Mouse (Mus musculus) liver, embryonic 14.5 days (tissue): ENCODE measurements around the gene Il2ra. TPM values are rescaled to one million over a fixed set of nuclear protein-coding genes. Genes with fewer than 3 reads are reported as not detected.

ENCODE experiments used
- ATAC-seq: fragments of 200-750 bp; cut with Nextera tagmentation; 2 replicates; pipeline ENCODE4 v1.8.0; 2017; ENCODE audit warnings: moderate number of reproducible peaks, mild to moderate bottlenecking, moderate library complexity; ENCODE audit not compliant: insufficient read depth
- DNase-seq, 3 experiments: peaks; one replicate each; pipeline ENCODE4 v3.0.0-alpha.2; 2012 to 2013; ENCODE audit warnings: low read depth in 3 of 3, low spot score in 3 of 3
- H3K27ac ChIP-seq: fragments of 300-500 bp; sonication (generic); 2 replicates; pipeline ENCODE4 v1.5.1; 2014; ENCODE audit warnings: moderate library complexity, mild to moderate bottlenecking, control low read depth, inconsistent platforms
- H3K27me3 ChIP-seq: fragments of 300-500 bp; sonication (generic); 2 replicates; pipeline ENCODE4 v1.6.1; 2014; ENCODE audit warnings: mild to moderate bottlenecking, low read length, moderate library complexity; ENCODE audit not compliant: control insufficient read depth, insufficient read depth
- H3K36me3 ChIP-seq: fragments of 300-500 bp; sonication (generic); replicated peaks from 2 replicates; pipeline ENCODE4 v1.6.1; 2014; ENCODE audit warnings: low read depth; ENCODE audit not compliant: control insufficient read depth, insufficient read depth
- H3K4me1 ChIP-seq, 2 experiments: fragments of 200-500 bp in 1 of 2; fragments of 300-500 bp in 1 of 2; sonication (generic) in 1 of 2; replicated peaks; 2 replicates each; pipeline ENCODE4 v1.6.1; 2012 to 2014; ENCODE audit warnings: antibody characterized with exemption in 1 of 2, inconsistent platforms in 1 of 2, low read length in 1 of 2; ENCODE audit not compliant: control insufficient read depth in 2 of 2, insufficient read depth in 2 of 2
- H3K4me2 ChIP-seq: fragments of 300-500 bp; sonication (generic); 2 replicates; pipeline ENCODE4 v1.6.1; 2014; ENCODE audit warnings: low read depth, mild to moderate bottlenecking, control low read depth, moderate library complexity
- H3K4me3 ChIP-seq, 2 experiments: fragments of 200-500 bp in 1 of 2; fragments of 300-500 bp in 1 of 2; sonication (generic) in 1 of 2; 2 replicates each; pipeline ENCODE4 v1.5.1; 2012 to 2014; ENCODE audit warnings: low read depth in 2 of 2, low read length in 2 of 2, mild to moderate bottlenecking in 2 of 2, control low read depth in 1 of 2, inconsistent platforms in 1 of 2, moderate library complexity in 1 of 2; ENCODE audit not compliant: insufficient read depth in 1 of 2
- H3K9ac ChIP-seq: fragments of 300-500 bp; sonication (generic); replicated peaks from 2 replicates; pipeline ENCODE4 v1.6.1; 2014; ENCODE audit warnings: mild to moderate bottlenecking, control low read depth, moderate library complexity
- H3K9me3 ChIP-seq: fragments of 300-500 bp; sonication (generic); 2 replicates; pipeline ENCODE4 v1.6.1; 2016; ENCODE audit warnings: low read length, mixed read lengths; ENCODE audit not compliant: control insufficient read depth
- CTCF ChIP-seq: IDR thresholded peaks from 2 replicates; pipeline ENCODE4 v1.5.1; 2016; ENCODE audit warnings: antibody characterized with exemption, low read depth, control low read depth
- EP300 ChIP-seq: IDR thresholded peaks from 2 replicates; pipeline ENCODE4 v1.6.1; 2016; ENCODE audit warnings: antibody characterized with exemption, low read depth
- WGBS: fragments of 180-500 bp; shearing (Covaris S2); extraction: QIAGEN DNeasy Blood & Tissue Kit; methylation state at CpG from one replicate; pipeline ENCODE4 v1.1.7; 2014; ENCODE audit not compliant: insufficient replicate concordance; 5-methylcytosine and 5-hydroxymethylcytosine counted together
- polyA plus RNA-seq, 2 experiments: library from polyadenylated mRNA; depleted of rRNA in 1 of 2; stranded (reverse) in 1 of 2; unstranded in 1 of 2; fragments of >200 nt; fragmentation: Nextera tagmentation in 1 of 2; extraction: Ambion mirVana in 1 of 2; gene quantifications; 2 replicates each; pipeline versions ENCODE4 v1.2.1 to v1.2.3; 2012 to 2014

Il2ra gene
- polyA plus RNA-seq, 2 experiments, result 0.01 TPM; not detected in 1

DNA sequence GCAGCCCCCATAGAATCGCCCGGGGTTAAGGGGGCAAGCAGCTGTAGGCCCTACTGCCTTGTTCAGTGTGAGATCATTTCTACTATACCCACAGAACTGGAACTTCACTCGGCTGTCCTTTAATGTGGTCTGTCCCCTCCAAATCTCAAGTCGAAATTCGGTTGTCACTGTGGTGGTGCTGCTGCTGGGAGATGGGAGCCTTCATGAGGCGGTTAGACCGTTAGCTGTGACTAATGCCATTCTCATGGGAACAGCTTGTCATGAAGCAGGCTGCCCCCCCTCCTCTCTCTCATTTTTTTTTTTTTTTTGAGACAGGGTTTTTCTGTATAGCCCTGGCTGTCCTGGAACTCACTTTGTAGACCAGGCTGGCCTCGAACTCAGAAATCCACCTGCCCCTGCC lies 19.4 kb upstream of the Il2ra start:
- Histone ChIP-seq H3K4me3 (no peak overlapping the region), H3K9ac (no peak overlapping the region), H3K27me3 (no peaks in the 10 kb centered on the region), H3K4me2 (no peak overlapping the region), H3K36me3 (no peaks in the 10 kb centered on the region), H3K9me3 (no peaks in the 10 kb centered on the region), H3K27ac (no peak overlapping the region), H3K4me1 (no peaks in the 10 kb centered on the region)
- ATAC-seq (no peak), DNase-seq (no peak)
- WGBS, result 65% methylated on average over 8 of the region's 8 CpGs
- no peak for TF ChIP-seq EP300
- no peak for TF ChIP-seq CTCF

- no peaks in the 10 kb centered on the region for H3K36me3 ChIP-seq
- 64% methylated on average over 2 of the region's 2 CpGs for WGBS
- no peak overlapping the region for H3K27ac ChIP-seq
- H3K9ac ChIP-seq, result no peak overlapping the region
- no peak overlapping the region for H3K4me2 ChIP-seq
- H3K4me1 ChIP-seq, result no peaks in the 10 kb centered on the region
- no peak for ATAC-seq
- no peak for TF ChIP-seq EP300
- no peak for TF ChIP-seq CTCF
- DNase-seq, result no peak
- H3K4me3 ChIP-seq, result no peak overlapping the region
- no peaks in the 10 kb centered on the region for H3K27me3 ChIP-seq
- H3K9me3 ChIP-seq, result no peaks in the 10 kb centered on the region
Observed at GRCm38 (mm10) chr2:11623726-11624125, 18.9 kb upstream of the Il2ra start.

- no peak within 1 kb of the TSS for H3K27ac ChIP-seq
- TF ChIP-seq CTCF, result no peak
- H3K9ac ChIP-seq, result no peak within 1 kb of the TSS
- H3K4me3 ChIP-seq, result no peak within 1 kb of the TSS
- WGBS, result 75% methylated on average over 5 of the region's 5 CpGs
- DNase-seq, result no peak
- no peak within 1 kb of the TSS for H3K4me2 ChIP-seq
- H3K9me3 ChIP-seq, result no peaks in the 10 kb centered on the region
- H3K27me3 ChIP-seq, result no peaks in the 10 kb centered on the region
- ATAC-seq, result no peak
- no peaks in the 10 kb centered on the region for H3K36me3 ChIP-seq
- H3K4me1 ChIP-seq, result no peaks in the 10 kb centered on the region
Observed at GRCm38 (mm10) chr2:11625890-11626289, 16.7 kb upstream of the Il2ra start, which contains the start of gene Gm17490. Gene Gm17490, minus strand, starts transcription at chr2:11626264.

- no peaks in the 10 kb centered on the region for H3K36me3 ChIP-seq
- no peak overlapping the region for H3K4me3 ChIP-seq
- no peak overlapping the region for H3K9ac ChIP-seq
- 64% methylated on average over 6 of the region's 6 CpGs for WGBS
- no peaks in the 10 kb centered on the region for H3K9me3 ChIP-seq
- DNase-seq (no peak), ATAC-seq (no peak)
- H3K27ac ChIP-seq, result no peak overlapping the region
- no peak for TF ChIP-seq CTCF
- TF ChIP-seq EP300, result no peak
- H3K4me1 ChIP-seq, result no peaks in the 10 kb centered on the region
- H3K4me2 ChIP-seq, result no peak overlapping the region
- H3K27me3 ChIP-seq, result no peaks in the 10 kb centered on the region
Observed at GRCm38 (mm10) chr2:11635035-11635434, 7.6 kb upstream of the Il2ra start.

- DNase-seq (no peak), ATAC-seq (no peak)
- no peak overlapping the region for H3K4me2 ChIP-seq
- H3K27ac ChIP-seq, result no peak overlapping the region
- H3K9ac ChIP-seq, result no peak overlapping the region
- no peaks in the 10 kb centered on the region for H3K36me3 ChIP-seq
- 75% methylated on average over 5 of the region's 5 CpGs for WGBS
- no peaks in the 10 kb centered on the region for H3K9me3 ChIP-seq
- no peaks in the 10 kb centered on the region for H3K27me3 ChIP-seq
- TF ChIP-seq EP300 (no peak), CTCF (no peak)
- H3K4me1 ChIP-seq, result no peaks in the 10 kb centered on the region
- H3K4me3 ChIP-seq, result no peak overlapping the region
Observed at GRCm38 (mm10) chr2:11635471-11636137, 7.0 kb upstream of the Il2ra start.
